Mouse (Mus musculus) adrenal gland, postnatal 36 days (tissue): ENCODE measurements at regions not wholly inside any gene's neighbourhood (a gene's known extent, or its start where the extent isn't known, plus 50 kb on each side); places are given as distances from the start of the nearest gene placed in this dataset.
A peak's percentile ranks its signal among the peaks of the same experiment; 100 is the strongest.

ENCODE experiments used
- DNase-seq, 2 experiments: peaks; one replicate each; pipeline ENCODE4 v3.0.0; 2021; ENCODE audit warnings: mixed read lengths in 1 of 2

- DNase-seq, result peak; percentile 31 to 62
Measured at GRCm38 (mm10) chr10:99461446-99461966, 198.5 kb downstream of the Dusp6 start.

GRCm38 (mm10) chr10:99466695-99467094 lies 203.7 kb downstream of the Dusp6 start:
- DNase-seq, result no peak

- DNase-seq, result peak in 1 of 2 experiments; percentile 11
Measured at GRCm38 (mm10) chr10:99467319-99467842, 204.3 kb downstream of the Dusp6 start.

- no peak for DNase-seq
Measured at GRCm38 (mm10) chr10:99468971-99469370, 205.9 kb downstream of the Dusp6 start.

- no peak for DNase-seq
Measured at GRCm38 (mm10) chr10:99471832-99472497, 208.9 kb downstream of the Dusp6 start.

GRCm38 (mm10) chr10:99472806-99473205 lies 209.8 kb downstream of the Dusp6 start:
- no peak for DNase-seq

GRCm38 (mm10) chr10:99473758-99474157 lies 210.7 kb downstream of the Dusp6 start:
- no peak for DNase-seq

- no peak for DNase-seq
Measured at GRCm38 (mm10) chr10:99474546-99474945, 211.5 kb downstream of the Dusp6 start.

- DNase-seq, result no peak
Measured at GRCm38 (mm10) chr10:99476214-99476613, 213.2 kb downstream of the Dusp6 start.

GRCm38 (mm10) chr10:99476776-99477175 lies 213.7 kb downstream of the Dusp6 start:
- DNase-seq, result no peak

GRCm38 (mm10) chr10:99480573-99480972 lies 217.5 kb downstream of the Dusp6 start:
- no peak for DNase-seq

- no peak for DNase-seq
Measured at GRCm38 (mm10) chr10:99482009-99482408, 219.0 kb downstream of the Dusp6 start.

- DNase-seq, result no peak
Measured at GRCm38 (mm10) chr10:99488195-99489080, 225.4 kb downstream of the Dusp6 start.

- DNase-seq, result no peak
Measured at GRCm38 (mm10) chr10:99511514-99512237, 247.8 kb downstream of the Csl start.

- no peak for DNase-seq
Measured at GRCm38 (mm10) chr10:99517944-99518343, 241.5 kb downstream of the Csl start.

- no peak for DNase-seq
Measured at GRCm38 (mm10) chr10:99519479-99519878, 240.0 kb downstream of the Csl start.

- no peak for DNase-seq
Measured at GRCm38 (mm10) chr10:99523817-99524216, 235.6 kb downstream of the Csl start.

GRCm38 (mm10) chr10:99524273-99525212 lies 234.9 kb downstream of the Csl start:
- no peak for DNase-seq

GRCm38 (mm10) chr10:99526148-99526547 lies 233.3 kb downstream of the Csl start:
- DNase-seq, result peak; percentile 59 to 72

- DNase-seq, result peak; percentile 78
Measured at GRCm38 (mm10) chr10:99526561-99526960, 232.9 kb downstream of the Csl start.

- DNase-seq, result no peak
Measured at GRCm38 (mm10) chr10:99531104-99531503, 228.4 kb downstream of the Csl start.
